Mouse (Mus musculus) stomach, embryonic 16.5 days (tissue): ENCODE measurements around the gene Bcl6b. TPM values are rescaled to one million over a fixed set of nuclear protein-coding genes. Genes with fewer than 3 reads are reported as not detected.

Experiments
- ATAC-seq: fragments of 200-750 bp; cut with Nextera tagmentation; 2 replicates; pipeline ENCODE4 v1.8.0; 2017; ENCODE audit warnings: moderate number of reproducible peaks, moderate TSS enrichment; ENCODE audit not compliant: insufficient read depth, low FRiP score
- H3K27ac ChIP-seq: fragments of 300-500 bp; sonication (generic); 2 replicates; pipeline ENCODE4 v1.5.1; 2014; ENCODE audit warnings: low read length
- H3K27me3 ChIP-seq: fragments of 300-500 bp; sonication (generic); 2 replicates; pipeline ENCODE4 v1.6.1; 2014; ENCODE audit warnings: low read length, control low read depth, mixed read lengths; ENCODE audit not compliant: control insufficient read depth, insufficient read depth
- H3K36me3 ChIP-seq: fragments of 300-500 bp; sonication (generic); 2 replicates; pipeline ENCODE4 v1.6.1; 2014; ENCODE audit warnings: low read length; ENCODE audit not compliant: control insufficient read depth, insufficient read depth
- H3K4me1 ChIP-seq: fragments of 300-500 bp; sonication (generic); 2 replicates; pipeline ENCODE4 v1.6.1; 2014; ENCODE audit warnings: low read length, control low read depth, mixed read lengths; ENCODE audit not compliant: control insufficient read depth, insufficient read depth
- H3K4me2 ChIP-seq: fragments of 300-500 bp; sonication (generic); 2 replicates; pipeline ENCODE4 v1.6.1; 2014; ENCODE audit warnings: low read depth, low read length, mixed read lengths
- H3K4me3 ChIP-seq: fragments of 300-500 bp; sonication (generic); replicated peaks from 2 replicates; pipeline ENCODE4 v1.5.1; 2014; ENCODE audit warnings: mild to moderate bottlenecking, low read length
- H3K9ac ChIP-seq: fragments of 300-500 bp; sonication (generic); 2 replicates; pipeline ENCODE4 v1.6.1; 2014; ENCODE audit warnings: low read length
- H3K9me3 ChIP-seq: fragments of 300-500 bp; sonication (generic); replicated peaks from 2 replicates; pipeline ENCODE4 v1.6.1; 2016; ENCODE audit warnings: low read length, control low read depth; ENCODE audit not compliant: control insufficient read depth
- WGBS: fragments of 180-500 bp; shearing (Covaris S2); extraction: QIAGEN DNeasy Blood & Tissue Kit; methylation state at CpG from one replicate; pipeline ENCODE4 v1.1.7; 2014; 5-methylcytosine and 5-hydroxymethylcytosine counted together
- polyA plus RNA-seq: library from polyadenylated mRNA; unstranded; fragments of >200 nt; fragmentation: Nextera tagmentation; extraction: Ambion mirVana; gene quantifications from 2 replicates; pipeline ENCODE4 v1.2.1, GENCODE M21; 2015

The Bcl6b gene
- polyA plus RNA-seq, 1 experiment from 2014 or later: 13.9 TPM

DNA sequence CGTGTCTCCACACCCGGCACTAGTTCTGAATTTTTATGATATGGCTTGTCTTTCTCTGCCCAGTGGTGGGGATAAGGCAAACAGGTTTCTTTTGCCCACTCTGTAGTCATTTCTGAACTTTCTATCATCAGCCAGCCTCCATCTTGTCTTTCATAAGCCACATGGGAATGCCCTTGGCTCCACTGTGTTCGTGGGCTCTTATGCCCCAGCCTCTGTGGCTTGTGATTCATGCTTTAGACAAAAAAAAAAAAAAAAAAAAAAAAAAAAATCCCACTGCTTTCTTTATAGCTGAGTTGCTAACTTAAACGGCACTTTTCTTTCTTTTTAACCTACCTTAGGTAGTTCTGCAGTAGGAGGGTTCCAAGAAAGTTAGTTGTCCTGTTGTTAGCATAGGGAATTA lies 37.4 kb downstream of the Bcl6b start:
- H3K9ac ChIP-seq: no peak overlapping the region
- H3K27me3 ChIP-seq: no peaks in the 10 kb centered on the region
- no peak overlapping the region for H3K4me2 ChIP-seq
- H3K9me3 ChIP-seq: no peaks in the 10 kb centered on the region
- peaks cover 6% of the 10 kb centered on the region for H3K4me1 ChIP-seq
- 80% methylated on average over 4 of the region's 4 CpGs for WGBS
- H3K4me3 ChIP-seq: no peak overlapping the region
- no peak overlapping the region for H3K27ac ChIP-seq
- no peaks in the 10 kb centered on the region for H3K36me3 ChIP-seq
- no peak for ATAC-seq

DNA sequence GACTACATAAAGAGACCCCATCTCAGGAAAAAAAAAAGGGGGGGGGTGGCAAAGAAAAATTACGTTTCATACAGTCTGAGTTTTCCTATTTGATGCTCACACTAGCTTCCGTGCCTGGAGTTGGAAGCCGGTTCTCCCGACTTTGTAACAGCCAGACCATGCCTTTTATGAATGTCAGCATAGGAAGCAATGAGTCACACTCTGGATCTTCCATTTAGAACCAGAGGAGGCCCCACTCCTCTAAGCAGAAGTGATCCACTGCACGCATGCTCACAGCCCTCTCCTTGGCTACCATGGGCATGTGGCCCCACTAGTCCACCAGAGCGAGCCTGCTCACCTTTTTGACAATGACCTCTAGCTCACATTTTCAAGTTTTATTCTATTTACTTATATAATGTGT lies 38.4 kb downstream of the Bcl6b start:
- H3K9me3 ChIP-seq: no peaks in the 10 kb centered on the region
- H3K4me3 ChIP-seq: no peak overlapping the region
- H3K9ac ChIP-seq: no peak overlapping the region
- peaks cover 6% of the 10 kb centered on the region for H3K4me1 ChIP-seq
- H3K27me3 ChIP-seq: no peaks in the 10 kb centered on the region
- 75% methylated on average over 6 of the region's 6 CpGs for WGBS
- H3K27ac ChIP-seq: no peak overlapping the region
- H3K4me2 ChIP-seq: no peak overlapping the region
- no peak for ATAC-seq
- H3K36me3 ChIP-seq: no peaks in the 10 kb centered on the region

DNA sequence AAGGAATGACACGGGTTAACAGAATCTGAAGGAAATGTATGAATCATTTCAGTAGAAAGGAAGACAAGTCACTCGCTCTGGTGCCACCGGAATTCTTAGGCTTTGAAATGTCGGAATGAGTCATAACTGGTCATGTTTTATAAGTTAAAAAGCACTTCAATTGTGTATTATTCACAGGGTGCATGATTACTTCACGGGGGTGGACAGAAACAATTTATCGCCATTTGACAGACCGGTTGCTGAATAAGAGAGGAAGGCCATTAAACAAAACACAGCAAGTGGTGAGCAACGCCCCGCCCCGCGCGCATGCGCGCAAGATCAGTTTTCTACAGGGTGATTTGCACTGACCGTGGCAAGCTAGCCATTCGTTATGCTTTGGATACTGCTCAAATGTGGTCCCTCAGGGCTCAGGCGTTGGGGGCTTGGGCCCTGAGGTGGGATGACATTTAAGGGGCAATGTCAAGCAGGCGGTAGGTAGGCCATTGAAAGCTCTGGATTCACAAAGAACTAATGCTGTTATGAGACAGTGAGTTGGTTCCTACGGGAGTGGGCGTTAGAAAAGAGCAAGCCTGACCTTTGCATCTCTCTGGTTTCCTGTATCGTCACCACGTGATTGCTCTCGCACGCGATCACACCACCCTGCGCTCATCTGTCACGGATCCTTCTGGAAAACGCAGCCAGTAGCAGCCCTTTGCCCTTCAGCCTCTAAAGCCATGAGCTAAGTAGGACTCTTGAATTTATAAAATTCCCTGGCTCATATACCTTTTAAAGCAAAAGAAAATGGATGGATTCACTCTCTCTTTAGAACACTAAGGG lies 40.1 kb downstream of the Bcl6b start:
- Histone ChIP-seq H3K4me3 (no peak overlapping the region), H3K9me3 (no peaks in the 10 kb centered on the region), H3K36me3 (no peaks in the 10 kb centered on the region), H3K4me1 (peaks cover 6% of the 10 kb centered on the region), H3K4me2 (no peak overlapping the region), H3K27ac (peak overlapping the region; percentile 83), H3K27me3 (no peaks in the 10 kb centered on the region), H3K9ac (no peak overlapping the region)
- ATAC-seq: no peak
- 76% methylated on average over 28 of the region's 28 CpGs for WGBS

DNA sequence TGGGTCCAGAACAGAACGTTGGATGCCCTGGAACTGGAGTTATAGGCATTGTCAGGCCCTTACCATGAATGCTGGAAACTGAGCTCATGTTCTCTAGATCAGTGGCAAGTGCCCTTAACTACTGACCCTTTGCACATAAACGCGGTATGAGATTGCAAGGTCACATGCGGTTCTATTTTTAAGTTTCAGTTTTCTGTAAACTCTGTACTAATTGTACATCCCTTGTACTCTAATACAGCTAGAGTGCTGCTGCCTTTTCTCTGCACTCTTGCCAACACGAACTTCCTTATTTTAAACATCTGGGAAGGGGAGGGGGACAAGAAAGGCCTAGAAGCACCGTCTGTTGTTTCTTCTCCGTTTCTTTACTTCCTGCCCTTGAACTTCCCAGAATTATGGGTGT lies 44.5 kb downstream of the Bcl6b start:
- Histone ChIP-seq H3K4me3 (no peak overlapping the region), H3K9ac (no peak overlapping the region), H3K4me2 (no peak overlapping the region), H3K36me3 (no peaks in the 10 kb centered on the region), H3K27ac (no peak overlapping the region), H3K4me1 (no peaks in the 10 kb centered on the region), H3K27me3 (no peaks in the 10 kb centered on the region), H3K9me3 (no peaks in the 10 kb centered on the region)
- WGBS: 54% methylated on average over 7 of the region's 7 CpGs
- no peak for ATAC-seq

DNA sequence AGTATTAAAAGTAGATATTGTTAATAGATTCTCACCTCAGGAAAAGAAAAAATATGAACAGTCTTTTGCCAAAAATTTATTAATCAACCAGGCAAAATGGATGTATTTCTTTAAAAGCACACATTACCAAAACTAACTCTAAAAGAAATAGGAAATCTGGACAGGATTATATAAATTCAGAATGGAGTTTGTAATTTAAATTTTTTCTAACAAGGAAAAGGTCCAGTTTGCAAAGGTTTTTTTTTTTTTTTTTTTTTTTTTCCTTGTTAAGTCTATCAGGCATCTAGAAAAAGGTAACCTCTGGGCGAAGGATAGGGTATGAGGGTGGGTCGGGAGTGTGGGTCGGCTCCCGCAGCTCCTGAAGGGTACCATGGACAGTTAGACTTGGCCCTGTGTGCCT lies 49.1 kb downstream of the Bcl6b start:
- H3K4me3 ChIP-seq: no peak overlapping the region
- no peaks in the 10 kb centered on the region for H3K4me1 ChIP-seq
- no peaks in the 10 kb centered on the region for H3K27me3 ChIP-seq
- H3K9me3 ChIP-seq: no peaks in the 10 kb centered on the region
- ATAC-seq: no peak
- no peak overlapping the region for H3K4me2 ChIP-seq
- no peak overlapping the region for H3K27ac ChIP-seq
- H3K36me3 ChIP-seq: no peaks in the 10 kb centered on the region
- no peak overlapping the region for H3K9ac ChIP-seq
- 90% methylated on average over 4 of the region's 4 CpGs for WGBS

DNA sequence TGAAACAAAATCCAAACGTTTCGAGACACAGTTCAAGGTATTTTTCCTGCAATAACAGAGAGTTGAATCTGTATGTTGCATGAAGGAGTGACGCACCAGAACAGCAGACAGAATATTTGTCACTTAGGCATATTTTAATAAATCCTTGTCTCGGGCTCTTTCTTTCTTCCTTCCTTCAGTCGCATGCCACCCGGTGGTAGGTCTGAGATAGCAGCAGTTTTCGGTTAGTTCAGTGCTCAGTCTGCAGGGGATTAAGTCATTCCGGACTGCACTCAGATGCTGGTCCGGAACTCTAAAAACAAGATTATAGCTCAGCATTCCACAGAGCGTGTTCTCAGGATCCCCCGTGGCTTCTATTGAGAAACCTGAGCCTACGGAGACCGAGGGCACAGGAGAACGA lies 50.2 kb downstream of the Bcl6b start:
- Histone ChIP-seq H3K36me3 (no peaks in the 10 kb centered on the region), H3K4me1 (no peaks in the 10 kb centered on the region), H3K4me3 (no peak overlapping the region), H3K4me2 (no peak overlapping the region), H3K9ac (no peak overlapping the region), H3K9me3 (no peaks in the 10 kb centered on the region), H3K27ac (no peak overlapping the region), H3K27me3 (no peaks in the 10 kb centered on the region)
- 32% methylated on average over 14 of the region's 14 CpGs for WGBS
- no peak for ATAC-seq

DNA sequence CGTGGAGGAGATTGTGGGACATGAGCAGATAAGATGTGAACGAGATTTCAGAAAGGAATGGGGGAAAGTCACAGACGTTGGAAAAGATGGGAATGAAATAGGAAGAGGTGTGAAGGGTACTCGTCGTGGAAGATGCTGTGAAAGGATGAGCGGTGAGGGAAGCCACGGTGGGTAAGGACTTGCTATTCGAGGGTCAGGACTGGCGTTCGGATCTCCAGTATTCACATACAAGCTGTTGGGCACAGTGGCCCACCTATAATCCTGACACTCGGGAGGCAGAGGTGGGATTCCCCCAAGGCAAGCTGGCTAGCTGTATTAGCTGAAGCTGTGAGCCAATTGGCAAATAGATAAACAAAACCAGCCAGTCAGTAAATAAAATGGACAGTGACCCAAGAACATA lies 50.8 kb downstream of the Bcl6b start:
- Histone ChIP-seq H3K36me3 (no peaks in the 10 kb centered on the region), H3K27me3 (no peaks in the 10 kb centered on the region), H3K27ac (no peak overlapping the region), H3K9me3 (no peaks in the 10 kb centered on the region), H3K4me1 (no peaks in the 10 kb centered on the region), H3K4me3 (no peak overlapping the region), H3K9ac (no peak overlapping the region), H3K4me2 (no peak overlapping the region)
- WGBS: 78% methylated on average over 11 of the region's 11 CpGs
- ATAC-seq: no peak

DNA sequence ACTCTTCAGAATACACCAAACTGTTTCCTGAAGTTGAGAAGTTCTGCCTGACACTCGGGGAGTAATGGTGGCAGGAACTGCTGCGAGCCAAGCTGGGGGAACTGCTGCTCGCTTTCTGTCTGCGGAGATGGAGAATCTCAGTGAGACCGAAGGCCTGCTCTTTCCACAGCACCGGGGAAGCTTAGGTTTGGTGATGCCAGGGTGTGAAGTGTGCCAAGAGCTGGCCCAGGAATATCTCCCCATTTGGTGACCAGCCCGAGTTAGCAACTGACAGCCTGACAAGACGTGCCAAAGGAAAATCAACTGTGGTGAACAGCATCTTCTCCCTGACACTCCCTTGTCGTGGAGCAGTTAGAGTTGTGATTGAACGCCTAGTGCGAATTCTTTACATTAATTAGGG lies 51.3 kb downstream of the Bcl6b start:
- no peak for ATAC-seq
- H3K36me3 ChIP-seq: no peaks in the 10 kb centered on the region
- 82% methylated on average over 11 of the region's 11 CpGs for WGBS
- H3K4me3 ChIP-seq: no peak overlapping the region
- no peak overlapping the region for H3K4me2 ChIP-seq
- H3K9me3 ChIP-seq: no peaks in the 10 kb centered on the region
- H3K27ac ChIP-seq: no peak overlapping the region
- H3K9ac ChIP-seq: no peak overlapping the region
- no peaks in the 10 kb centered on the region for H3K4me1 ChIP-seq
- H3K27me3 ChIP-seq: no peaks in the 10 kb centered on the region

DNA sequence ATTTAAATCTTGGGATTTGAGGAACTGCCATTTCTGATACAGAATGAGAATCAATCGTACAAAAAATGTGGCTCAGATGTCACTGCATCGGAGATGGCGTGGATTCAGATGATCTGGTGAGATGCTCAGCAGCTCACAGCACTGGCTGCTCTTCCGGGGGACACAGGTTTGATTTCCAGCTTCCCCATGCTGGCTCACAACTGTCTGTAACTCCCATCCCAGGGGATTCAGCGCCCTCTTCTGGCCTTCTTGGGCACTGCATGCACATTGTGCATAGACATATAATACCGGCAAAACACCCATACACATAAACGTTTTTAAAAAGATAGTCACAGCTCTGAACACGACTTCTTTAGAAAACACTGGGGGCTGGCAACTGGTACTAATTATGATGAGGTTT lies 52.0 kb downstream of the Bcl6b start:
- Histone ChIP-seq H3K4me3 (no peak overlapping the region), H3K9ac (no peak overlapping the region), H3K9me3 (no peaks in the 10 kb centered on the region), H3K27me3 (no peaks in the 10 kb centered on the region), H3K4me2 (no peak overlapping the region), H3K27ac (no peak overlapping the region), H3K36me3 (no peaks in the 10 kb centered on the region), H3K4me1 (no peaks in the 10 kb centered on the region)
- no peak for ATAC-seq
- 75% methylated on average over 8 of the region's 8 CpGs for WGBS
